ENCODE assay signal across 16 mouse cellular contexts in genomic region chr3:30213540-30214170, GRCm38 (mm10).
A peak's percentile ranks its signal among the peaks of the same experiment; 100 is the strongest.
DNase-seq lines count a peak whose midpoint lies in the region; ATAC-seq lines count a peak whose summit lies in the region.
"Had no signal": no experiment of that assay in that cellular context is flagged by ENCODE, and none has a peak within 500 bp of the region (broad histone marks: within the 10 kb centered on the region; RNA-seq: fewer than 3 reads in every experiment).

No protein-coding gene starts in this region.

- peaks cover 2% of the 10 kb centered on the region; the same call in 1 of the 2 replicates for H3K27me3 ChIP-seq in hindbrain, embryonic 12.5 days
- H3K27me3 ChIP-seq in hindbrain, embryonic 13.5 days, result peaks cover 26% of the 10 kb centered on the region
- H3K27me3 ChIP-seq in limb, embryonic 11.5 days (ENCODE audit: control insufficient read depth, insufficient read depth, low read length), result no peaks in the 10 kb centered on the region

- H3K4me2 ChIP-seq in hindbrain, embryonic 12.5 days (replicated peaks), result no peak overlapping the region; the same call in 1 of the 2 replicates
- no peak overlapping the region for H3K4me2 ChIP-seq in hindbrain, embryonic 13.5 days
- H3K4me2 ChIP-seq in limb, embryonic 11.5 days (ENCODE audit: low read depth, severe bottlenecking), result 0 out of 2 replicates have a peak overlapping the region, but pooled peaks have one; percentile 13
- H3K4me2 ChIP-seq: midbrain, embryonic 12.5 days had no signal

- H3K4me1 ChIP-seq in hindbrain, embryonic 12.5 days, result peaks cover 8% of the 10 kb centered on the region
- no peaks in the 10 kb centered on the region; the same call in 1 of the 2 replicates for H3K4me1 ChIP-seq in hindbrain, embryonic 13.5 days (replicated peaks)
- H3K4me1 ChIP-seq in limb, embryonic 11.5 days (ENCODE audit: control insufficient read depth, insufficient read depth, low read length), result peaks cover 27% of the 10 kb centered on the region

- WGBS in hindbrain, embryonic 12.5 days, result 24% methylated on average over 7 of the region's 7 CpGs
- WGBS in hindbrain, embryonic 13.5 days, result 33% methylated on average over 7 of the region's 7 CpGs
- 7% methylated on average over 7 of the region's 7 CpGs for WGBS in limb, embryonic 11.5 days

- H3K36me3 ChIP-seq in hindbrain, embryonic 12.5 days, result no peaks in the 10 kb centered on the region
- no peaks in the 10 kb centered on the region for H3K36me3 ChIP-seq in hindbrain, embryonic 13.5 days
- no peaks in the 10 kb centered on the region for H3K36me3 ChIP-seq in limb, embryonic 11.5 days (ENCODE audit: control insufficient read depth, insufficient read depth, low read length)
- H3K36me3 ChIP-seq: midbrain, embryonic 12.5 days had no signal

- H3K27ac ChIP-seq in hindbrain, embryonic 12.5 days, result peak overlapping the region; percentile 60
- H3K27ac ChIP-seq in hindbrain, embryonic 13.5 days, result no peak overlapping the region
- H3K27ac ChIP-seq in limb, embryonic 11.5 days (replicated peaks; ENCODE audit: low read depth, low read length), result peak overlapping the region; percentile 93
- H3K27ac ChIP-seq: midbrain, embryonic 12.5 days had no signal

- peak; percentile 14 for DNase-seq in Muller cell, postnatal 12 days (ENCODE audit: inconsistent ontology term)
- peak; percentile 62 for DNase-seq in embryo, embryonic 11 days
- DNase-seq in limb, embryonic 11.5 days (ENCODE audit: low spot score), result no peak
- DNase-seq in MN1 (ENCODE audit: low spot score), result no peak
- no peak for DNase-seq in adrenal gland, postnatal 25 days
- DNase-seq: adrenal gland, postnatal 14 days; cerebellum, postnatal 36 days; heart, postnatal 10 days; kidney, adult 2 months; left cerebral cortex, postnatal 4 days; right cerebral cortex, postnatal 4 days had no signal

- H3K9ac ChIP-seq in hindbrain, embryonic 12.5 days, result no peak overlapping the region
- H3K9ac ChIP-seq in hindbrain, embryonic 13.5 days, result no peak overlapping the region
- H3K9ac ChIP-seq in limb, embryonic 11.5 days (ENCODE audit: low read length), result no peak overlapping the region
- H3K9ac ChIP-seq: midbrain, embryonic 12.5 days had no signal

- no peaks in the 10 kb centered on the region for H3K9me3 ChIP-seq in hindbrain, embryonic 12.5 days (replicated peaks)
- no peaks in the 10 kb centered on the region for H3K9me3 ChIP-seq in hindbrain, embryonic 13.5 days
- no peaks in the 10 kb centered on the region for H3K9me3 ChIP-seq in limb, embryonic 11.5 days (ENCODE audit: control insufficient read depth, low read length)
- H3K9me3 ChIP-seq: midbrain, embryonic 12.5 days had no signal

- no peak overlapping the region for H3K4me3 ChIP-seq in hindbrain, embryonic 12.5 days
- no peak overlapping the region for H3K4me3 ChIP-seq in hindbrain, embryonic 13.5 days
- H3K4me3 ChIP-seq in limb, embryonic 11.5 days (ENCODE audit: low read depth, low read length), result no peak overlapping the region
- H3K4me3 ChIP-seq: midbrain, embryonic 12.5 days had no signal

- no peak for ATAC-seq in hindbrain, embryonic 12.5 days (ENCODE audit: low FRiP score)
- ATAC-seq in hindbrain, embryonic 13.5 days (ENCODE audit: low FRiP score), result no peak
- peak; percentile 67; the same call in 1 of the 2 replicates for ATAC-seq in limb, embryonic 11.5 days (ENCODE audit: insufficient number of reproducible peaks, low FRiP score, low TSS enrichment, low read depth)
- ATAC-seq in granulocyte monocyte progenitor cell, adult 5-6 weeks (replicated peaks; ENCODE audit: poor library complexity, severe bottlenecking), result no peak
- ATAC-seq: lung, postnatal 0 days had no signal

Comparison
In these comparisons a context has a peak if more than half of its experiments do, and no peak if none do; other contexts are left out.
1. DNase-seq: peak in Muller cell, postnatal 12 days (single experiment) and embryo, embryonic 11 days (single experiment); none in limb, embryonic 11.5 days (single experiment), MN1 (single experiment) and adrenal gland, postnatal 25 days (single experiment).